Mouse (Mus musculus) embryonic facial prominence, embryonic 15.5 days (tissue): ENCODE results near the gene Itgad. TPM values are rescaled to one million over a fixed set of nuclear protein-coding genes. Genes with fewer than 3 reads are reported as not detected.
A peak's percentile ranks its signal among the peaks of the same experiment; 100 is the strongest.

Experiments
- ATAC-seq: fragments of 200-750 bp; cut with Nextera tagmentation; 2 replicates; pipeline ENCODE4 v1.8.0; 2017; ENCODE audit warnings: low read depth, moderate TSS enrichment; ENCODE audit not compliant: insufficient number of reproducible peaks, low FRiP score, low TSS enrichment
- H3K27ac ChIP-seq: fragments of 300-500 bp; sonication (generic); replicated peaks from 2 replicates; pipeline ENCODE4 v1.5.1; 2015; ENCODE audit warnings: mild to moderate bottlenecking, inconsistent platforms
- H3K27me3 ChIP-seq: fragments of 300-500 bp; sonication (generic); 2 replicates; pipeline ENCODE4 v1.6.1; 2015; ENCODE audit warnings: inconsistent platforms
- H3K36me3 ChIP-seq: fragments of 300-500 bp; sonication (generic); 2 replicates; pipeline ENCODE4 v1.6.1; 2015; ENCODE audit warnings: mild to moderate bottlenecking, inconsistent platforms
- H3K4me1 ChIP-seq: fragments of 300-500 bp; sonication (generic); 2 replicates; pipeline ENCODE4 v1.6.1; 2015; ENCODE audit warnings: inconsistent platforms
- H3K4me2 ChIP-seq: fragments of 300-500 bp; sonication (generic); replicated peaks from 2 replicates; pipeline ENCODE4 v1.6.1; 2015; ENCODE audit warnings: mild to moderate bottlenecking, inconsistent platforms
- H3K4me3 ChIP-seq: fragments of 300-500 bp; sonication (generic); replicated peaks from 2 replicates; pipeline ENCODE4 v1.5.1; 2015; ENCODE audit warnings: mild to moderate bottlenecking, inconsistent platforms
- H3K9ac ChIP-seq: fragments of 300-500 bp; sonication (generic); 2 replicates; pipeline ENCODE4 v1.6.1; 2015; ENCODE audit warnings: inconsistent platforms
- H3K9me3 ChIP-seq: fragments of 300-500 bp; sonication (generic); replicated peaks from 2 replicates; pipeline ENCODE4 v1.6.1; 2016; ENCODE audit warnings: inconsistent platforms
- WGBS: fragments of 180-500 bp; shearing (Covaris S2); methylation state at CpG from one replicate; pipeline ENCODE4 v1.1.7; 2015; 5-methylcytosine and 5-hydroxymethylcytosine counted together
- polyA plus RNA-seq: library from polyadenylated mRNA; unstranded; fragments of >200 nt; fragmentation: Nextera tagmentation; extraction: Ambion mirVana; gene quantifications from 2 replicates; pipeline ENCODE4 v1.2.1, GENCODE M21; 2015

The Itgad gene
- polyA plus RNA-seq, 1 experiment from 2014 or later, result not detected

DNA sequence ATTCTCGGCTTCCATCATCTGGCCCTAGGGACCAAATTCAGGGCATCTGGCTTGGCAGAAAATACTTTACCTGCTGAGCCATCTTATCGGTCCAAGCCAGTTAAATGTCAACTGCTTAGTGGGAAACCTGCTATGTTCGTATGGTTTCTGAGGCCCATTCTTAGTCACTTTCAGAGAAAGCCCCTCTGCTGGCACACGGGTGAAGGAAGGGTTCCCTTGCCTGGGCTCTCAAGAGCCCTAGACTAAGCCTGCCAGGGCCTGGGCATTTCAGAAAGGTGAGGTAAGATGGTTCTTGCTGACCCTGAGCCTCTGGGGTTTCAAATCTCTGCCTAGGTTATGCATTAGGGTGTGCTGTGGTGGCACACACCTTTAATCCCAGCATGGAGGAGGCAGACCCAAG is 91.4 kb downstream of the Itgad start:
- no peaks in the 10 kb centered on the region for H3K9me3 ChIP-seq
- H3K4me3 ChIP-seq, result no peak overlapping the region
- peak overlapping the region; percentile 55 for H3K4me2 ChIP-seq
- peak overlapping the region; percentile 96 for H3K27ac ChIP-seq
- no peak overlapping the region for H3K9ac ChIP-seq
- H3K36me3 ChIP-seq, result peaks cover 49% of the 10 kb centered on the region
- WGBS, result 83% methylated on average over 4 of the region's 4 CpGs
- H3K4me1 ChIP-seq, result peaks cover 28% of the 10 kb centered on the region
- H3K27me3 ChIP-seq, result no peaks in the 10 kb centered on the region
- ATAC-seq, result no peak

DNA sequence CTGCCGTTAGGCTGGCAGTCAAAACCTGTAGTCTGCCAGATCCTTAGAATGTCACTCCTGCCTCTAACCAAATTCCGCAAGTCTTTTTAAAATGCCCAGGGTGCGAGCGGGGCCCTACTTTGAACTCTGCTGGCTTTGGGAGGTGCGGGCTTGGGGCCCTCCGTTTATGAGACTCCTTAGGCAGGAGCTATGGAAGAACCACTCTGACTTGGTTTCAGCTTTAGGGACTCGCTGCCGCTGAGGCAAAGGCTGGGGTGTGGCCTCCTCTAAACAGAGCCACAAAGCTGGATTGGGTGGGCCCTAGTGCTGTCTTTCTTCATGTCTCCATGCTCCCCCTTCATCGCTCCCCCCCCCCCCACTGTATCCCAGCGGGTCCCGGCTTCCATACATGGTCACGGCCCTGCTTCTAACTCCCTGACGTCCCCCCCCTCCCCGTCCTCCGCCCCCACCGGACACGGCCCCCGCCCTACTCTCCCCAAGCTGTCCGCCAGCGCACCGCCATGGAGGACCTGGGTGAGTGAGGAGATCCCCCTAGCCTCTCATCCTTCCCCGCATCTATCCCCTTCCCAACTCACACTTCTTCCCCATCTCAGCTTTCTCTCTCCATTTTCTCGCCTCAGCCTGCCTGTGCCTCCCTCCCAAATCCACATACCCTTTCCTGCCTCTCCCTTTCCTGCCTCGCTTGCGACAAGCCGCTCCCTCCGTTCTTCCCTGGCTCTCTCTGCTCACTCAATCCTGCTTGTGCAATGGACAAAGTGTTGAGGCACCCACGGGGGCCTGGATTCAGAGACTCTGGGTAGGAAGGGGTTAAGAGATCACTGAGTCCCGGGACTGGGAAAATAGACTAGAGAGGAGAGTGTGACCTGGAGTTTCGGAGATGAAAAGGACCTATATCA is 92.6 kb downstream of the Itgad start, which contains the start of gene Tgfb1i1:
Gene Tgfb1i1 (plus strand): TSS at position 317 of the 896 bp plus-strand sequence.
- peaks cover 45% of the 10 kb centered on the region for H3K36me3 ChIP-seq
- WGBS, result 1% methylated on average over 27 of the region's 30 CpGs
- peaks cover 28% of the 10 kb centered on the region for H3K4me1 ChIP-seq

DNA sequence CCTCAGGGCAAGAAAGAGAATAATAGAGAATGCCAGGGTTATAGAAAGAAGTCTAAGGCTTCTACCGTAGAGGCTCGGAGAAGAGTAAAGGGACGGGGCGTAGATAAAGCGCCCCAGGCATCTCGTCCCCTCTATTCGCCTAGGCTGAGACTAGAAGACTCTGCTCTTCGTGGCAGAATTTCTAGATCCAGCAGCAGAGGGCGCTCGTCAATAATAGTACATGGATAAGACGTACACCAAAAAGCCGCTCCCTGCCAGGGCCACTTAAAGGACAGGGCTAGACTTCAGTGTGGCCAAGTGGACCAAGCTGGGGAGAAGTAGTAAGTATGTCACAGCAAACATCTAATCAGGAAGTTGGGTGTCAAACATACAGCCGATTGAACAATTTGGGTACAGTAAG is 93.3 kb downstream of the Itgad start:
- Histone ChIP-seq H3K4me3 (peak overlapping the region; percentile 54), H3K27me3 (no peaks in the 10 kb centered on the region), H3K9me3 (no peaks in the 10 kb centered on the region), H3K4me1 (peaks cover 35% of the 10 kb centered on the region), H3K4me2 (peak overlapping the region; percentile 55), H3K9ac (peak overlapping the region; percentile 67), H3K27ac (peak overlapping the region; percentile 96), H3K36me3 (peaks cover 42% of the 10 kb centered on the region)
- WGBS, result 1% methylated on average over 13 of the region's 13 CpGs
- ATAC-seq, result peak; percentile 69

More for the DNA sequence above, 92.6 kb downstream of the Itgad start, which contains the start of gene Tgfb1i1:
- Histone ChIP-seq H3K4me2 (peak within 1 kb of the TSS; percentile 55), H3K9ac (peak within 1 kb of the TSS; percentile 67), H3K27ac (peak within 1 kb of the TSS; percentile 96), H3K4me3 (peak within 1 kb of the TSS; percentile 54), H3K27me3 (no peaks in the 10 kb centered on the region), H3K9me3 (no peaks in the 10 kb centered on the region)
- peak; percentile 88 for ATAC-seq

DNA sequence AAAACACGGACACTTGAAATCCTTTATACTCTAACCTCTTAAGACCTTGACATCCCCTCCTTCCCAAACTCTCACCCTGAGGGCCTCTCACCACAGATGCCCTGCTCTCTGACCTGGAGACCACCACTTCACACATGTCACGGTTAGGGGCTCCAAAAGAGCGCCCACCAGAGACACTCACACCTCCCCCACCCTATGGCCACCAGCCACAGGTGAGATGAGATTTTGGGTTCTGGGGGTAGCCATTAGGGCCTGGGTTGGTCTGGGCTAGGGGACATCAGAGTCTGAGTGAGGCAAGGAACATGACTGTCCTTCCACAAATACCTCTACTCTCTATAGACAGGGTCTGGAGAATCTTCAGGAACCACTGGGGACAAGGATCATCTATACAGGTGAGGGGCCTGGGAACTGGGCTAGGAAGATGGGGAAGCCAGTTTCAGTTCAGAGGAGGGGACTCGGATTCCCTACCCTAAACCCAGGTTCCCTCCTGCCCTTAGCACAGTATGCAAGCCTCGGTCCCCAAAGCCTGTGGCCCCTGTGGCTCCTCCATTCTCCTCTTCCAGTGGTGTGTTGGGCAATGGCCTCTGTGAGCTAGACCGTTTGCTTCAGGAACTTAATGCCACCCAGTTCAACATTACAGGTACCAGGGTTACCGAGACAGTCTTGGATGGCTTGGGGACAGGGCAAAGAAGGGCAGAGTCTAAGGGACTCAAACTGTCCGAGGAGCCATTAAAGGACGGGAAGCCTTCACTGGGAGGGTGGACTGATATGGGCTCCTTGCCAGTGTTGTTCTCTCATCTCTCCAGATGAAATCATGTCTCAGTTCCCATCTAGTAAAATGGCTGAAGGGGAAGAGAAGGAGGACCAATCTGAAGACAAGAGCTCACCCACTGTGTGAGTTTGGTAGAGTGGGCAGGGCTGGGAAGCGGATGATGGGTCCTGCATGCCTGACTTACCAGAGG is 94.2 kb downstream of the Itgad start:
- no peaks in the 10 kb centered on the region for H3K9me3 ChIP-seq
- 0 out of 2 replicates have a peak overlapping the region, but pooled peaks have one; percentile 12 for H3K9ac ChIP-seq
- peaks cover 40% of the 10 kb centered on the region for H3K4me1 ChIP-seq
- H3K27ac ChIP-seq, result no peak overlapping the region
- H3K27me3 ChIP-seq, result no peaks in the 10 kb centered on the region
- peak overlapping the region; percentile 55 for H3K4me2 ChIP-seq
- WGBS, result 79% methylated on average over 10 of the region's 10 CpGs
- peak overlapping the region; percentile 54 for H3K4me3 ChIP-seq
- H3K36me3 ChIP-seq, result peaks cover 37% of the 10 kb centered on the region
- no peak for ATAC-seq

DNA sequence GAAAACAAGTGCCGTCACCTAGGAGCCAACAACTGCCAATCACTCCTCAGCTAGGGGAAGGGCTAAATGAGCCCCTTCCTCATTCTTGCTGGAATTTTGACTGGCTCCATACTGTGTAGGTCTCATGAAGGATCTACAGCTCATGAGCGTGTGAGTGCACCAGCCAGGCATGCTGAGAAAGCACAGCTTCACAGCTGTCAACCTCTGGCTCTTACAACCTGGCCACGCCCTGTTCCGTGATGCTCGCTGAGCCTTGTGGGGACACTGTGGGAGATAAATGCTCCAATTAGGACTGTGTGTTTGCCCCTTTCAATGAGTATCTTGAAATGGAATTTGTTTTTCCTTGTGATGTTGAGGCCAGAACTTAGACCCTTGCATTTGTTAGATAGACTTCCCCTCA is 95.8 kb downstream of the Itgad start:
- no peaks in the 10 kb centered on the region for H3K27me3 ChIP-seq
- WGBS, result 81% methylated on average over 5 of the region's 5 CpGs
- no peak overlapping the region for H3K27ac ChIP-seq
- ATAC-seq, result no peak
- H3K9me3 ChIP-seq, result no peaks in the 10 kb centered on the region
- peaks cover 33% of the 10 kb centered on the region for H3K36me3 ChIP-seq
- H3K9ac ChIP-seq, result no peak overlapping the region
- H3K4me3 ChIP-seq, result no peak overlapping the region
- H3K4me2 ChIP-seq, result no peak overlapping the region
- peaks cover 40% of the 10 kb centered on the region for H3K4me1 ChIP-seq

DNA sequence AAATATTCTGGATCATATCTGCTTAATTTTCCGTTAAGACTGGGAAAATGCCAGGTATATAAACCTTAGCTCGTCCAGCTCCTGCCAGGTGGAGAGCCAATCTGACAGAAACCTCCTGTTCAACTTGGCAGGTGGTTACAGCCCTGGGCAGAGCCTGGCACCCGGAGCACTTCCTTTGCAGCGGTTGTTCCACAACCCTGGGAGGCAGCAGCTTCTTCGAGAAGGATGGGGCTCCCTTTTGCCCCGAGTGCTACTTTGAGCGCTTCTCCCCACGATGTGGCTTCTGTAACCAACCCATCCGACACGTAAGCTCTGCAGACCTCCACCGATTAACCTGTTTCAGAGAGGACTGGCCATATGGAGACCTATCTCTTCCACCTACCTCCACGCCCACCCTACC is 97.8 kb downstream of the Itgad start:
- WGBS, result 45% methylated on average over 12 of the region's 12 CpGs
- Histone ChIP-seq H3K4me1 (peaks cover 29% of the 10 kb centered on the region), H3K9me3 (no peaks in the 10 kb centered on the region), H3K27me3 (no peaks in the 10 kb centered on the region), H3K4me3 (peak overlapping the region; percentile 14; the same call in 1 of the 2 replicates), H3K9ac (no peak overlapping the region), H3K36me3 (peaks cover 30% of the 10 kb centered on the region), H3K27ac (no peak overlapping the region), H3K4me2 (peak overlapping the region; percentile 39)
- no peak for ATAC-seq

DNA sequence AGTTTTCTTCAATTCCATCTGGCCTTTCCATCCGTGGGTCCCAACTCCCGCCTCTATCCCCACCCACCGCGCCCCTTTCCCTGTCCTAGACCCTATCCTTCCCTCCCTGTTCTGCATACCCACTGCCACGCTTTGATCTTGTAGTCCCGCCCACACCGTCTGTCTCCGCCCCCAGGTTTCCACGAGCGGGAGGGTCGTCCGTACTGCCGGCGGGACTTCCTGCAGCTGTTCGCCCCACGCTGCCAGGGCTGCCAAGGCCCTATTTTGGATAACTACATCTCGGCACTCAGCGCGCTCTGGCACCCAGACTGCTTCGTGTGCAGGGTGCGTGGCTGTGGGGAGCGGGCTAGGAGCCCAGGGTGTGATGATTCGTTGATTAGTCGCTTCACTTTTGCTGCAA is 98.4 kb downstream of the Itgad start:
- ATAC-seq, result no peak
- H3K4me3 ChIP-seq, result peak overlapping the region; percentile 14; the same call in 1 of the 2 replicates
- H3K9ac ChIP-seq, result no peak overlapping the region
- no peak overlapping the region for H3K27ac ChIP-seq
- H3K4me1 ChIP-seq, result peaks cover 28% of the 10 kb centered on the region
- WGBS, result 13% methylated on average over 24 of the region's 24 CpGs
- no peaks in the 10 kb centered on the region for H3K9me3 ChIP-seq
- peaks cover 30% of the 10 kb centered on the region for H3K36me3 ChIP-seq
- H3K27me3 ChIP-seq, result no peaks in the 10 kb centered on the region
- peak overlapping the region; percentile 39 for H3K4me2 ChIP-seq

DNA sequence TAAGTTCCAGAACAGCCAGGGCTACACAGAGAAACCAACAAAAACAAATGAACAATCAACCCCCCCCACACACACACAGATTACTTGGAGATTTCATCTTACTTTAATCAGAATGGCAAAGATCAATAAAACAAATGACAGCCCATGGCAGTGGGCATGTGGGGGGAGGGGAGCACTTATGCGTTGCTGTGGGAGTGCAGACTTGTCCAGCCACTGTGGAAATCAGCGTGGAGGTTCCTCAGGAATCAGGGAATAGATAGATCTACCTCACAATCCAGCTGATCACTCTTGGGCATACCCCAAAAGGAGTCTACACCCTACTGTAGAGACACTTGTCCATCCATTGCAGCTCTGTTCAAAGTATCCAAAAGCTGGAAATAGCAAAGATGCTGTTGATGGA is 100.8 kb downstream of the Itgad start:
- H3K4me3 ChIP-seq, result no peak overlapping the region
- ATAC-seq, result no peak
- WGBS, result 69% methylated on average over 2 of the region's 2 CpGs

DNA sequence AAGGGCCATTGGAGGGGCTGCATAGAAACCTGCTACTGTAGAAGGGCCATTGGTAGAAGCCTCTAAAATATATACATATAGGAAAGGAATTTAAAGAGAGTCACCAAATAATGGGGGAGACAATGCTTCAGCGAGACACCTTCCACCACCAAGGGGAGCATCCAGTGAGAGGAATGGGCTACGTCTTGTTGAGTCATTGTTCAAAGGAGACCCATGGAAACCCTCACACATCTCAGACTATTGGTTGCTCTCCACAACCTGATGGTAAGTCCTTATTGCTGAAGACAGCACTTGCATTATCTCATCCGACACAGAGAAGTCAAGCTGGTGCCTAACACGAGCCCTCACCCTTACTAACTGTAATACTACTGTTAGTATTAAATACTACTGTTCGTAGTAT is 101.6 kb downstream of the Itgad start:
- H3K27ac ChIP-seq, result no peak overlapping the region
- ATAC-seq, result no peak
- peaks cover 22% of the 10 kb centered on the region for H3K36me3 ChIP-seq
- no peaks in the 10 kb centered on the region for H3K27me3 ChIP-seq
- 88% methylated on average over 5 of the region's 5 CpGs for WGBS
- H3K4me2 ChIP-seq, result no peak overlapping the region
- H3K4me3 ChIP-seq, result no peak overlapping the region
- peaks cover 16% of the 10 kb centered on the region for H3K4me1 ChIP-seq
- no peak overlapping the region for H3K9ac ChIP-seq
- no peaks in the 10 kb centered on the region for H3K9me3 ChIP-seq

More for the DNA sequence above, 100.8 kb downstream of the Itgad start:
- Histone ChIP-seq H3K4me2 (no peak overlapping the region), H3K4me1 (peaks cover 16% of the 10 kb centered on the region), H3K27ac (no peak overlapping the region), H3K9me3 (no peaks in the 10 kb centered on the region), H3K9ac (no peak overlapping the region), H3K27me3 (no peaks in the 10 kb centered on the region), H3K36me3 (peaks cover 25% of the 10 kb centered on the region)

DNA sequence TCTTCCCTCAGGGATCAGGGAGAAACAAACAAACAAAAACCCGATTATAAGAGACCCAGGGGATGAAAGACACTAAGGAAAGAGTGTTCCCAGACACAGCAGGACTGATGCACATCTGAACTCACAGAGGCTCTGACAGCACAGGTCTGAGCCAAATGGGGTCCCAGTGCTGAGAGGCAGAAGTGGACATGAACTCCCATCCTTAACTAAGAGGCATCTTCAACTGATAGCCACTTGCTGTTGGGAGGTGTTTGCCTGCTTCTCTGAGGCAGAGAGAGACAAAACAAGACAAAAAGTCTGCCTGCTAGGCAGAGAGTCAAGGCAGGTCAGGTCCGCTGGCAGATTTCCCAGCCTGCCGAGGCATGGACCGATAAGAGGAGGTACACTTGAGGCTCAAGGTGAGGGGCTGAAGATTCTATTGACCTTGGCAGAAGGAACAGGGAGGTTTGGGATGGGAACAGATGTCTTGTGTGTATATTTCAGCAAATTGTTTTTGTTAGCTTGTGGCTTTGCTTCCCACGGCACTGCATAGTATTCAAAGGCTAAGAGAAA is 102.7 kb downstream of the Itgad start:
- peaks cover 15% of the 10 kb centered on the region for H3K36me3 ChIP-seq
- WGBS, result 39% methylated on average over 5 of the region's 5 CpGs

More for the DNA sequence above, 102.7 kb downstream of the Itgad start:
- Histone ChIP-seq H3K4me1 (peaks cover 15% of the 10 kb centered on the region), H3K27me3 (no peaks in the 10 kb centered on the region), H3K9me3 (no peaks in the 10 kb centered on the region), H3K4me3 (no peak overlapping the region), H3K4me2 (no peak overlapping the region), H3K9ac (no peak overlapping the region), H3K27ac (no peak overlapping the region)
- ATAC-seq, result no peak
